Comparison of ENCODE assay signal across 15 mouse cellular contexts in genomic region chr2:154751924-154752323, GRCm38 (mm10). TPM values are rescaled to one million over a fixed set of nuclear protein-coding genes. Genes with fewer than 3 reads are reported as not detected.
DNase-seq lines count a peak whose midpoint lies in the region; ATAC-seq and TF ChIP-seq lines count a peak whose summit lies in the region.
"Had no signal": no experiment of that assay in that cellular context is flagged by ENCODE, and none has a peak within 500 bp of the region (broad histone marks: within the 10 kb centered on the region; RNA-seq: fewer than 3 reads in every experiment).

No protein-coding gene starts in this region.

- H3K27ac ChIP-seq in forebrain, embryonic 14.5 days (ENCODE audit: low read depth, low read length), result no peak overlapping the region
- H3K27ac ChIP-seq in forebrain, embryonic 15.5 days (replicated peaks), result no peak overlapping the region
- H3K27ac ChIP-seq in testis, adult 2 months (ENCODE audit: control insufficient read depth, insufficient read depth, low read depth, low read length), result peak overlapping the region; percentile 67; the same call in 1 of the 2 replicates
- no peak overlapping the region for H3K27ac ChIP-seq in kidney, embryonic 16.5 days (ENCODE audit: low read length)
- H3K27ac ChIP-seq: heart, adult 2 months; hindbrain, embryonic 10.5 days; liver, embryonic 14.5 days had no signal

- H3K9ac ChIP-seq in forebrain, embryonic 14.5 days (ENCODE audit: low read length), result no peak overlapping the region
- H3K9ac ChIP-seq in forebrain, embryonic 15.5 days (replicated peaks), result no peak overlapping the region
- H3K9ac ChIP-seq in kidney, embryonic 16.5 days (replicated peaks; ENCODE audit: low read length), result no peak overlapping the region
- H3K9ac ChIP-seq: liver, embryonic 14.5 days had no signal

- peak; percentile 36 for DNase-seq in forebrain, embryonic 14.5 days (ENCODE audit: low spot score)
- DNase-seq in ovary, adult 18-20 months (ENCODE audit: low spot score), result peak; percentile 60
- DNase-seq in ovary, postnatal 10 days (ENCODE audit: low spot score), result no peak
- DNase-seq in adrenal gland, postnatal 14 days, result peak; percentile 78
- no peak for DNase-seq in kidney, adult 8-10 months
- DNase-seq: cerebellum, adult 11 months; kidney, adult 18-20 months had no signal

- no peaks in the 10 kb centered on the region for H3K9me3 ChIP-seq in forebrain, embryonic 14.5 days (replicated peaks; ENCODE audit: control insufficient read depth, low read length)
- H3K9me3 ChIP-seq in forebrain, embryonic 15.5 days, result no peaks in the 10 kb centered on the region
- no peaks in the 10 kb centered on the region for H3K9me3 ChIP-seq in kidney, embryonic 16.5 days (ENCODE audit: low read length)
- H3K9me3 ChIP-seq: hindbrain, embryonic 10.5 days had no signal

- H3K27me3 ChIP-seq in forebrain, embryonic 14.5 days (replicated peaks; ENCODE audit: control insufficient read depth, insufficient read depth, low read length), result no peaks in the 10 kb centered on the region
- 0 out of 2 replicates have a peak, but pooled peaks cover 4% of the 10 kb centered on the region for H3K27me3 ChIP-seq in forebrain, embryonic 15.5 days
- no peaks in the 10 kb centered on the region for H3K27me3 ChIP-seq in testis, adult 2 months (ENCODE audit: control insufficient read depth, insufficient read depth, low read length)
- H3K27me3 ChIP-seq in kidney, embryonic 16.5 days (ENCODE audit: insufficient read depth, low read length), result no peaks in the 10 kb centered on the region

- no peaks in the 10 kb centered on the region for H3K36me3 ChIP-seq in forebrain, embryonic 14.5 days (ENCODE audit: control insufficient read depth, insufficient read depth, low read length)
- H3K36me3 ChIP-seq in forebrain, embryonic 15.5 days, result no peaks in the 10 kb centered on the region
- no peaks in the 10 kb centered on the region for H3K36me3 ChIP-seq in testis, adult 2 months (ENCODE audit: control insufficient read depth, insufficient read depth, low read length)
- no peaks in the 10 kb centered on the region for H3K36me3 ChIP-seq in kidney, embryonic 16.5 days (ENCODE audit: insufficient read depth, low read length)
- H3K36me3 ChIP-seq: hindbrain, embryonic 10.5 days had no signal

- H3K4me3 ChIP-seq in forebrain, embryonic 14.5 days (ENCODE audit: low read depth, low read length), result no peak overlapping the region
- H3K4me3 ChIP-seq in forebrain, embryonic 15.5 days, result no peak overlapping the region
- H3K4me3 ChIP-seq in testis, adult 2 months (ENCODE audit: control insufficient read depth, low read depth, low read length), result no peak overlapping the region
- no peak overlapping the region for H3K4me3 ChIP-seq in kidney, embryonic 16.5 days (ENCODE audit: low read length)
- H3K4me3 ChIP-seq: heart, adult 2 months; hindbrain, embryonic 10.5 days had no signal

- H3K4me1 ChIP-seq in forebrain, embryonic 14.5 days (ENCODE audit: control insufficient read depth, insufficient read depth, low read length), result peaks cover 15% of the 10 kb centered on the region
- peaks cover 17% of the 10 kb centered on the region for H3K4me1 ChIP-seq in forebrain, embryonic 15.5 days
- H3K4me1 ChIP-seq in testis, adult 2 months (ENCODE audit: control insufficient read depth, insufficient read depth, low read length), result peaks cover 10% of the 10 kb centered on the region
- H3K4me1 ChIP-seq in kidney, embryonic 16.5 days (ENCODE audit: insufficient read depth, low read length), result peaks cover 10% of the 10 kb centered on the region

- WGBS in forebrain, embryonic 14.5 days, result 43% methylated on average over 8 of the region's 8 CpGs
- 35% methylated on average over 8 of the region's 8 CpGs for WGBS in forebrain, embryonic 15.5 days
- 59% methylated on average over 8 of the region's 8 CpGs for WGBS in kidney, embryonic 16.5 days

- TF ChIP-seq CTCF in testis, adult 2 months (IDR thresholded peaks at IDR 0.05; ENCODE audit: control insufficient read depth, insufficient read depth, insufficient replicate concordance, low read depth, low read length), result no peak

- no peak overlapping the region for H3K4me2 ChIP-seq in forebrain, embryonic 14.5 days (ENCODE audit: low read length)
- H3K4me2 ChIP-seq in forebrain, embryonic 15.5 days (replicated peaks), result no peak overlapping the region
- H3K4me2 ChIP-seq in kidney, embryonic 16.5 days (replicated peaks; ENCODE audit: low read depth, low read length), result no peak overlapping the region

- ATAC-seq in forebrain, embryonic 14.5 days, result no peak
- ATAC-seq in forebrain, embryonic 15.5 days (replicated peaks), result no peak
- ATAC-seq in kidney, embryonic 16.5 days (ENCODE audit: low FRiP score, low TSS enrichment), result no peak

- no peak for TF ChIP-seq POLR2A in testis, adult 2 months (IDR thresholded peaks at IDR 0.05; ENCODE audit: control insufficient read depth, low read depth, low read length)

RNA-seq across cellular contexts. Expression of gene Gm14214, which starts 17.9 kb away (rescaled TPM):
- not detected in 2 replicates for polyA plus RNA-seq in forebrain, embryonic 14.5 days (2014; fragmentation: Nextera tagmentation; extraction: Ambion mirVana)
- polyA plus RNA-seq in forebrain, embryonic 15.5 days (2015; fragmentation: Nextera tagmentation; extraction: Ambion mirVana), result not detected in 2 replicates
- total RNA-seq in adrenal gland, postnatal 14 days (2021), result not detected in 2 replicates
- polyA plus RNA-seq in testis, adult 2 months (2012; rRNA removed), result not detected in 2 replicates
- polyA plus RNA-seq in kidney, embryonic 16.5 days (2015; fragmentation: Nextera tagmentation; extraction: Ambion mirVana), result not detected in 2 replicates
- total RNA-seq: heart, adult 2 months; left cerebral cortex, postnatal 36 days had no signal
- polyA plus RNA-seq: heart, adult 2 months; hindbrain, embryonic 10.5 days; liver, embryonic 14.5 days; stomach, embryonic 16.5 days had no signal

RNA-seq across cellular contexts. Expression of gene Raly, which starts 39.0 kb away (rescaled TPM):
- polyA plus RNA-seq in forebrain, embryonic 14.5 days (2014; fragmentation: Nextera tagmentation; extraction: Ambion mirVana), result 109 and 116 TPM in 2 replicates
- polyA plus RNA-seq in forebrain, embryonic 15.5 days (2015; fragmentation: Nextera tagmentation; extraction: Ambion mirVana), result 37.1 and 38.2 TPM in 2 replicates
- total RNA-seq in adrenal gland, postnatal 14 days (2021), result 189 and 194 TPM in 2 replicates
- polyA plus RNA-seq in testis, adult 2 months (2012; rRNA removed), result 62.8 and 64.0 TPM in 2 replicates
- polyA plus RNA-seq in kidney, embryonic 16.5 days (2015; fragmentation: Nextera tagmentation; extraction: Ambion mirVana), result 42.3 and 48.4 TPM in 2 replicates

RNA-seq across cellular contexts. Expression of gene a, which starts 39.3 kb away (rescaled TPM):
- 0.89 and 2.4 TPM in 2 replicates for polyA plus RNA-seq in forebrain, embryonic 14.5 days (2014; fragmentation: Nextera tagmentation; extraction: Ambion mirVana)
- polyA plus RNA-seq in forebrain, embryonic 15.5 days (2015; fragmentation: Nextera tagmentation; extraction: Ambion mirVana), result 0.50 and 0.55 TPM in 2 replicates
- not detected in 2 replicates for total RNA-seq in adrenal gland, postnatal 14 days (2021)
- polyA plus RNA-seq in testis, adult 2 months (2012; rRNA removed), result 1.4 and 2.9 TPM in 2 replicates
- polyA plus RNA-seq in kidney, embryonic 16.5 days (2015; fragmentation: Nextera tagmentation; extraction: Ambion mirVana), result 0.35 TPM in 1 of 2 replicates, not detected in the other
- total RNA-seq: heart, adult 2 months; left cerebral cortex, postnatal 36 days had no signal
- polyA plus RNA-seq: heart, adult 2 months had no signal

Comparison
In these comparisons a context has a peak if more than half of its experiments do, and no peak if none do; other contexts are left out.
1. DNase-seq: peak in forebrain, embryonic 14.5 days (single experiment), ovary, adult 18-20 months (single experiment) and adrenal gland, postnatal 14 days (single experiment); none in ovary, postnatal 10 days (single experiment) and kidney, adult 8-10 months (0 of 2).